Mouse (Mus musculus): ENCODE results near the gene Scaper. TPM values are rescaled to one million over a fixed set of nuclear protein-coding genes. Genes with fewer than 3 reads are reported as not detected.

The Scaper gene
- total RNA-seq, 4 experiments from 2014 or later, result 8.0 to 9.3 (median 8.8) TPM

DNA sequence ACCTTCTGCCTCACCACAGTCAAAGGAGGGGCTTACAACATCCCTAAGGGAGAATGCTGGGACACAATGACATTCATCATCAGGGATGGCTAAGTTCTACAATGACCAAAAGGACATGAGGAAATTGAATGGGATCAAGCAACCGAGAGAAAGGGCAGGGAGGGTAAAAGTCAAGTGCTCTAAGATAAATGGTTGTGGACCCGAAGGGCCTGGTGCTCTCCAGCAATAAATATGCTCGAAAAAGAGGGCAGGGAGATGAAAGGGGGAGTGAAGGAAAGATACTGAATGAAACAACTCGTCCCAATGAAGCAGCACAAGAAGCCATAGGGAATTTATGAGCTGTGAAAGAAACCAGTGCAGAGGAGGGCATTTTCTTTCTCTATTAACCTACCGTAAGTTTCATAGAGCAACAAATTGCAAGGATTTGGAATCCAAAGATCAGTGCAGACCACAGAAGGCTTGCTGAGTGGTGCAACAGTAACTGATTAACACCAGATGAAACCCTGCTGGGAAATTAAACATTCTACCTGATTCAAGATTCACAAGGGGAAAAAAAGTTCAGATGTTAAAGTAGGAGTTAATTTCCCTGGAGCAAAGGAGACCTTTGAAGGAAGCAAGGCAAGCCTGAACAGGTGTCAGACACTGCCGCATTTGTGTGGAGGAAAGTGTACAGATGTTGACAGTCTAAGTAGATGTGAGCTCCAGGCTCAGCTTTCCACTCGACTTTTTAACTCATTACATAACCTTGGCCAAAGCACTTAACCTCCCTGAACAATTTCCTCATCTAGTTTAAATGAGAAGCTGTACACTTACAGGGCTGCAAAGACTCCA lies 329.0 kb downstream of the Scaper start:
- DNase-seq (ENCODE audit: low spot score in 2 of 2), result no peak

- no peak for DNase-seq (ENCODE audit: low spot score in 2 of 2)
These were observed 339.3 kb downstream of the Scaper start for GRCm38 (mm10) chr9:55598594-55598993.

DNA sequence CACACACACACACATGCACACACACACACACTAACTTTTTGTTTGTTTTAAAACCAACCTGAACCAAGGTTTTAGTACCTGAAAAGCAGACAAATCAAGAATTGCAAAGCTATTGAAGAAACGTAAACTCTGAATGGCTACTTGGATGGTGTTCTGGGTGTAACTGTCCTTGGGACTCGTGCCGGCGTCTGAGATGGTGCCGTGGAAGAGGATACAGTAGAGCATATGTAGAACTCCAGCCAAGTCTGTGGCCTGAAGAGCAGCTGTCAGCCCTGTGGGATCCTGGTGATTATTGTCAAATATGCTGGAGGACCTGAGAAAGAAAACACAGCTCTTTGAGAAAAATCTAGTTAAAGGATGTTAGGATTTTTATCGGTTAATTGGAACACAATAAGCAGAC lies 351.8 kb downstream of the Scaper start:
- no peak for DNase-seq (ENCODE audit: low spot score in 2 of 2)

DNA sequence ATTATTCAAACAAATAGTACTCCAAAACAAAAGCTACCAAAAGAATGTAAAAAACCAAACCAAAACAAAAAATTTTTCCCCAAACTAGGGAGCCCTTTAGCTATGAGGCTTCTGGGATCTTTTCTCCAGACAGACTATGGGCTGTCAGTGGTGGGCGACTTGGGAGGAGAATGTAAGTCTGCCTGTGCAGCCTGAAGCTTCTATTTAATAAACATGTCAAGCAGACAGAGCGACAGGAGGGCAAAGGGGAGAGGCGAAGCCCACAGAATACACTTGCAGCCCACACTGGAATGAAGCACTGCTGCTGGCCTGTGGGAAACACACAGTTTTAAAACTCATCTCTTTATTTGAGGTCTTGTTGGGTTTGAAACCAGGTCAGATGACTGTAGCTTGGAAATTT lies 356.5 kb downstream of the Scaper start:
- no peak for DNase-seq (ENCODE audit: low spot score in 2 of 2)

DNA sequence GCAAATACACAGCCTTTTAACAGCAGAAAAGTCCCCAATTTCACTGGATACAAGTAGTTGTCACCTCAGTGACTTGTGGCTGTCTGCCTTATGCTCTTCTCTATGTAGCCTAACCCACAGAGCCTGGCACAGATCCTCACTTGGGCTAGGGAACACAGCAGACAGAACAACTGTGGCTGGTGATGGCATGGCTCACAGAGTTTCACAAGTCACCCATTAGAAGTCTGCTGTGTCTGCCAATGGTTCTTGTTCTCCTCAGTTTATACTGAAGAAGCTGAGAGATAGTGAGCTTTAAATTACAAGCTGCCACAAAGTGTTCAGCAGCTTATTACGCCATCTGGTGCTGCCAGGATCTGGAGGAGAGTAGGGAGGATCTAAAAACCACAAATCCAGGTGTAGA lies 361.3 kb downstream of the Scaper start:
- DNase-seq (ENCODE audit: low spot score in 2 of 2), result no peak

DNA sequence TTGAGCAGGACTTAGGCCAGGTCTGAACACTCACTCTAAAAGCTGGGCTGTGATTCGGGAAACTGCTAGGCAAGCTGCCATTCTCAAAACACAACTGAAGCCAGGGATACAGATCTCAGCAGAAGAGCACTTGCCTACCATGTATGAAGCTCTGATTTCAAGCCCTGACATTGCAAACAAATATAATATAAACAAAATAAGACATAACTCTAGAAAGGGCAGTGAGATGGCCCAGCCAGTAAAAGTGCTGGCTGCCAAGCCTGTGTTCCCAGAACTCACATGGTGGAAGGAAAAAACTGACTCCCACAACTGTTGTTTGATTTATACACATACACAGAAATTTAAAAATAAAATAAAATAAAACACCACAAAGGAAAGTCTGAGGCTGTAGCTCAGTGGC lies 366.8 kb downstream of the Scaper start:
- DNase-seq (ENCODE audit: low spot score in 2 of 2), result no peak

DNA sequence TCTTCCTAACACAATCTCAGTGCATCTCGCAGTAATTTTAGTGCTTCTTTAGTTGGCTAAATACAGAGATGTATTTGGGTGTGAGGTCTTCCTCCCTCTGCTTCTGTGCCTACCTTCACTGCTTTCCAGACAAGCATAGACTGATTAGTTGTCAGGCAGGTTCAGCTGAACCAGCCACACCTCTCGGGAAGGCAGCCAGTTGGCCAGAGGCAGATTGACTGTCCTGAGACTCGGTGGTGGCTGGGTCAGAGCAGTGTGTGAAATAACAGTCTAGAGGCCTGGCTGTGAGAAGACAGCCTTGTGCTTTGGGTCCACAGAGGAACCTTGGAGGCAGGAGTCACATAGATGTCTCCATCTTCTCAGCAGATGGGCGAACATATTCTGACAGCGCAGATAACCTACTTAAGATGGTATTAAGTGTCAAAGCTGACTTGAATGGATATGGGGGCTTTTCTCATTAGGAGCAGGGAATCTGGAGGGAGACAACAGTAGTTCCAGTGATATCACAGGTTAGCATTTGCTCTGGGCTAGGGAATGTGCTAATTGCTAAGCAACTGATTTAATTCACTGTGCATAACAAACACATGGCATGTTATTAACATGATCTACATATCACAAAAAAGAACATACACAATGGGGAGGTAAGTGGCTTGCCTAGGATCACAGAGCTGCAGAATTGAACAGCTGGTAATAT lies 369.3 kb downstream of the Scaper start:
- DNase-seq (ENCODE audit: low spot score in 2 of 2), result no peak

DNA sequence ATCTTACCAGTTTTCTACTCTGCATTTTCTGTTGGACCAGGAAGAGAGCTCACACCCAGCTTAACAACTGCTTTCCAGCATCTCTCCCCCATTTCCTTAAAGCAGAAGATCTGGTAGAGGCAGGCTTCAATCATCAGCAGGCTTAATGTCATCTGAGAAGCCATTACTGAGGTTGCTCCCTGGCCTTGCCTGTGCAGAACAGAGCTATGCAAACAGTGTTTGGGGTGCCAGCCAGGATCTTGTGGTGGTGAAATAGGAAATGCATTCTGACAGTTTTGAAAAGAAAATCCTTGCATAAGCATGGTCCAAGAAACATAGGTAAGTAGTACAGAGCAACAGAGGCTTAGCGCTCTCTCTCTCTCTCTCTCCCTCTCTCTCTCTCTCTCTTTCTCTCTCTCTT lies 377.0 kb downstream of the Scaper start:
- no peak for DNase-seq (ENCODE audit: low spot score in 2 of 2)

- DNase-seq (ENCODE audit: low spot score in 2 of 2), result no peak
These were observed 382.9 kb downstream of the Scaper start for GRCm38 (mm10) chr9:55554986-55555385.

- no peak for DNase-seq (ENCODE audit: low spot score in 2 of 2)
These were observed 388.5 kb downstream of the Scaper start for GRCm38 (mm10) chr9:55549302-55549890.

GRCm38 (mm10) chr9:55548871-55549270 lies 389.0 kb downstream of the Scaper start:
- no peak for DNase-seq (ENCODE audit: low spot score in 2 of 2)

DNA sequence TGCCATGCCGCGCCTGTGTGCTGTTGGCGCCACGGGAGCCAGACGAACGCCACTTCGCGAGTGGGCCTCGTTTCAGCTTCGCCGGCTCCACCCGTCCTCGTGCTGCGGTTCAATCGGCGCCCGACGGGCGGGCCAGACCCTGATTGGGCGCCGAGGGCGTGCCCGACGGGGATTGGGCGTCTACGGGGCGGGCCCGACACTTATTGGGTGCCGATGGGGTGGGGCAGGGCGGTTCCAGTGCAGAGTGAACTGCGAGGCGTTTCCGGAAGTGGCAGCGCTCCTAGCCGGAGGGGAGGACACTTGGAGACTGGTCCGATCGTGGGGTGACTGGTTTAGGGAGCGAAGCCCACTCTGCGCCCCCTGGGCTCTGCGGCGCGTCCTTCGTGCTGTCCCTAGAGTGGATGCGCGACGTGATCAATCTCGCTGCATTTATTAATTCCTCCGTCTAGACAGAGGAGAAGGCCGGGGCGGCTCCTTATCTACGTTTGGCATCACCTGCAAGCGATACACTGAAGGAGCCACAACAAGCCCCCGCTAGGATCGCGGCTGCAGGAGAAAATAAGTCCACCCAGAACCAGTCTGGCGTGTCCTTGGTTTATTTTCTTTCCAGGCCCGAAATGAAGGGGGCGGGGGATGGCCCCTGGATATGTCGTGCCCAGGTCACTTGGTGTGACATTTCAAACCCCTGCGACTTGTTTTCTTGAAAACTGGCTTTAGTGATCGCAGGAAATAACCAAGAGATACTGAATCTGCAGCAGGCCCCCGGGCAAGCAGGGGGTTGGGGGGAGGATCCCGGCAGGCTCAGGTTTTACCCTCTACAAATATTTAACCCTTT lies 391.5 kb downstream of the Scaper start:
- peak; percentile 4 to 34 for DNase-seq (ENCODE audit: low spot score in 2 of 2)

- DNase-seq (ENCODE audit: low spot score in 2 of 2), result no peak
These were observed 392.3 kb downstream of the Scaper start for GRCm38 (mm10) chr9:55545556-55546175.

DNA sequence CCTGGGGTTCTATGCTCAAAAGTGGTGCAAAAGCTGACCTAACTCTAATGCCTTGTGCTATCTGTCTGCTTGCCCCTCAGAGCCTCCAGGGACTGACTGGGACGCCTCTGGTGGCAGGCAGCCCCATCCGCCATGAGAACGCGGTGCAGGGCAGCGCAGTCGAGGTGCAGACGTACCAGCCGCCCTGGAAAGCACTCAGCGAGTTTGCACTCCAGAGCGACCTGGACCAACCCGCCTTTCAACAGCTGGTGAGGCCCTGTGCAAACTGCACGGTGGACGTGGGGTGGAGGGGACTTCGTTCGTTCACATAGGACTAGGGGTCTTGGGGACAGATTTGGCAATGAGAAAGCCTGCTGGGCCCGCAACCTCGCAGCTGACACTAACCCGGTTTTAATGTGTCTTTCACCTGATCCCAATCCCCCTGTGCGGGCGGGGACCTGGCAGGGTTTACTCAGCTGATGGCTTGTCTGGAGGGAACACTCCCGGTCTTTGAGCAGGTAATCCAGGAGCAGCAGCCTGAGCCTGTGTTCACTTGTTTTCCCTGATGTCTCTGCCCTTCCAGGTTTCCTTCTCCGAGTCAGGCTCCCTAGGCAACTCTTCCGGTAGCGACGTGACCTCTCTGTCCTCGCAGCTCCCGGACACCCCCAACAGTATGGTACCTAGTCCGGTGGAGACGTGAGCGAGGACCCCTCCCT lies 392.9 kb downstream of the Scaper start:
- peak in 1 of 2 experiments; percentile 8 for DNase-seq (ENCODE audit: low spot score in 2 of 2)

- peak in 1 of 2 experiments; percentile 4 for DNase-seq (ENCODE audit: low spot score in 2 of 2)
These were observed 394.1 kb downstream of the Scaper start for GRCm38 (mm10) chr9:55543703-55544401.

DNA sequence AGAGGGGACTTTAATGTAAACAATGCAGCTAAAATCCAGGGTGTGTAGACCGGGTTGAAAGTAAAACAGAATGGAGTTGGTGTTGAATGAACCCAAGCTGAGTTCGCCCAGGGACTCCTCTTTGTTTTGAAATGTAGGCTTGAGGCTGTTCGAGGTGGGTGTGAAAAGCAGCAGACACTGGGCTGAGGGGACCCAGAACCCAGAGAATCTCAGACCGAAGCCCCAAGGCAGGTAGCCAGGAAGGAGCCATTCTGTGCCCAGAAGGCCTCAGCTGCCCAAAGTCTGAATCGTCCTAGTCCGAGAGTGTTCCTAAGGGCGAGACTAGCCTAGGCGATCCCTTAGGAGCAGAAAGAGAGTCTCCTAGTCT lies 394.6 kb downstream of the Scaper start:
- DNase-seq (ENCODE audit: low spot score in 2 of 2), result no peak

GRCm38 (mm10) chr9:55542366-55543325 lies 395.3 kb downstream of the Scaper start:
- DNase-seq (ENCODE audit: low spot score in 2 of 2), result no peak

GRCm38 (mm10) chr9:55541681-55542365 lies 396.1 kb downstream of the Scaper start:
- DNase-seq (ENCODE audit: low spot score in 2 of 2), result peak in 1 of 2 experiments; percentile 8
